Mouse (Mus musculus): ENCODE data around the gene Lhfpl1.

DNA sequence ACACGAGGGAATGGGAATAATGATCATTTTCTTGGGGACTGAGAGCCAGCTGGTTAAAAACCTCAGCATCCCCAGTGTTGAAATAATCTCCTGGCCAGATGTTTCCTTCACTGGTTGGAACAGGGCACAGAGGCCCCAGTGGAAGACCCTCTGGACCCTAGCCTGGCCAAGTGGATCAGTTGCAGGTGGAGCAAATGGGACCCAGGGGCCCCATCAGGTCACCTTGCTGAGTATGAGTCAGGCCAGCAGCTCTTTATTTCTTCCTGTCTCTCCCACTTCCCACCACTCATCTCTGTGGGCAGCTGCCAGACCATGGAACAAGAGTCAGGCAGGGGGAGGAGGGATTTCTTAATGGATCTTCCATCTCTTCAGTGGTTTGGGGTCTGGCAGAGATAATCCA lies 12.7 kb downstream of the Lhfpl1 start:
- no peak for TF ChIP-seq EP300 (IDR thresholded peaks at IDR 0.05)
- TF ChIP-seq CTCF (IDR thresholded peaks at IDR 0.05), result no peak
